Mouse (Mus musculus) embryo, embryonic 10.5 days (tissue): ENCODE data around the gene Speg.

Experiments used
- DNase-seq: peaks from one replicate; pipeline ENCODE4 v3.0.0-alpha.2; 2015; ENCODE audit warnings: low spot score

Speg gene

GRCm38 (mm10) chr1:75458789-75459684 lies 83.9 kb downstream of the Speg start:
- DNase-seq, result peak; percentile 45

- DNase-seq, result no peak
Measured at GRCm38 (mm10) chr1:75460297-75460696, 85.2 kb downstream of the Speg start.

GRCm38 (mm10) chr1:75462636-75463035 lies 87.5 kb downstream of the Speg start:
- no peak for DNase-seq

- no peak for DNase-seq
Measured at GRCm38 (mm10) chr1:75463652-75464204, 88.6 kb downstream of the Speg start.

GRCm38 (mm10) chr1:75467215-75467927 lies 92.3 kb downstream of the Speg start:
- peak; percentile 95 for DNase-seq

- DNase-seq, result no peak
Measured at GRCm38 (mm10) chr1:75469287-75469825, 94.3 kb downstream of the Speg start.

GRCm38 (mm10) chr1:75476441-75476840 lies 101.3 kb downstream of the Speg start:
- DNase-seq, result no peak

- DNase-seq, result peak; percentile 86
Measured at GRCm38 (mm10) chr1:75477264-75477965, 102.3 kb downstream of the Speg start.

- DNase-seq, result no peak
Measured at GRCm38 (mm10) chr1:75477966-75478290, 102.8 kb downstream of the Speg start.

GRCm38 (mm10) chr1:75478497-75478896 lies 103.4 kb downstream of the Speg start:
- peak; percentile 57 for DNase-seq

GRCm38 (mm10) chr1:75478916-75479634 lies 104.0 kb downstream of the Speg start, which contains the start of the genes Chpf and Tmem198:
Chpf (minus strand) TSS chr1:75479307.
Tmem198 (plus strand) TSS chr1:75479532.
- DNase-seq, result peak; percentile 99

GRCm38 (mm10) chr1:75479635-75479989 lies 104.5 kb downstream of the Speg start:
- no peak for DNase-seq

- no peak for DNase-seq
Measured at GRCm38 (mm10) chr1:75480036-75480435, 104.9 kb downstream of the Speg start.

GRCm38 (mm10) chr1:75480735-75481134 lies 105.6 kb downstream of the Speg start:
- DNase-seq, result no peak
